Mouse (Mus musculus) embryonic facial prominence, embryonic 11.5 days (tissue): Measurements from ENCODE around the gene Angel1. TPM values are rescaled to one million over a fixed set of nuclear protein-coding genes. Genes with fewer than 3 reads are reported as not detected.
A peak's percentile ranks its signal among the peaks of the same experiment; 100 is the strongest.

ENCODE experiments used
- ATAC-seq: fragments of 200-750 bp; cut with Nextera tagmentation; replicated peaks from 2 replicates; pipeline ENCODE4 v1.8.0; 2017; ENCODE audit warnings: low read depth; ENCODE audit not compliant: insufficient number of reproducible peaks, low FRiP score, low TSS enrichment
- DNase-seq: peaks from one replicate; pipeline ENCODE4 v3.0.0-alpha.2; 2015; ENCODE audit warnings: low spot score
- H3K27ac ChIP-seq: fragments of 300-500 bp; sonication (generic); replicated peaks from 2 replicates; pipeline ENCODE4 v1.5.1; 2014; ENCODE audit warnings: mild to moderate bottlenecking, low read depth, low read length, control low read depth
- H3K27me3 ChIP-seq: fragments of 300-500 bp; sonication (generic); 2 replicates; pipeline ENCODE4 v1.6.1; 2014; ENCODE audit warnings: mild to moderate bottlenecking, low read length, moderate library complexity, mixed read lengths; ENCODE audit not compliant: control insufficient read depth, insufficient read depth
- H3K36me3 ChIP-seq: fragments of 300-500 bp; sonication (generic); replicated peaks from 2 replicates; pipeline ENCODE4 v1.6.1; 2014; ENCODE audit warnings: low read depth, mild to moderate bottlenecking, low read length, moderate library complexity, mixed read lengths; ENCODE audit not compliant: control insufficient read depth, insufficient read depth
- H3K4me1 ChIP-seq: fragments of 300-500 bp; sonication (generic); 2 replicates; pipeline ENCODE4 v1.6.1; 2014; ENCODE audit warnings: low read length, mixed read lengths; ENCODE audit not compliant: control insufficient read depth, insufficient read depth
- H3K4me2 ChIP-seq: fragments of 300-500 bp; sonication (generic); 2 replicates; pipeline ENCODE4 v1.6.1; 2014; ENCODE audit warnings: low read depth, mild to moderate bottlenecking, control low read depth, low read length, moderate library complexity
- H3K4me3 ChIP-seq: fragments of 300-500 bp; sonication (generic); 2 replicates; pipeline ENCODE4 v1.5.1; 2014; ENCODE audit warnings: low read depth, low read length, control low read depth
- H3K9ac ChIP-seq: fragments of 300-500 bp; sonication (generic); replicated peaks from 2 replicates; pipeline ENCODE4 v1.6.1; 2014; ENCODE audit warnings: mild to moderate bottlenecking, control low read depth, low read length
- H3K9me3 ChIP-seq: fragments of 300-500 bp; sonication (generic); replicated peaks from 2 replicates; pipeline ENCODE4 v1.6.1; 2016; ENCODE audit warnings: mild to moderate bottlenecking, low read length, inconsistent platforms, mixed read lengths; ENCODE audit not compliant: control insufficient read depth
- WGBS: fragments of 180-500 bp; shearing (Covaris S2); extraction: QIAGEN DNeasy Blood & Tissue Kit; methylation state at CpG from one replicate; pipeline ENCODE4 v1.1.7; 2014; 5-methylcytosine and 5-hydroxymethylcytosine counted together
- polyA plus RNA-seq: library from polyadenylated mRNA; unstranded; fragments of >200 nt; fragmentation: Nextera tagmentation; extraction: Ambion mirVana; gene quantifications from 2 replicates; pipeline ENCODE4 v1.2.1, GENCODE M21; 2014

Gene Angel1
- polyA plus RNA-seq, 1 experiment from 2014 or later: 10.9 TPM

DNA sequence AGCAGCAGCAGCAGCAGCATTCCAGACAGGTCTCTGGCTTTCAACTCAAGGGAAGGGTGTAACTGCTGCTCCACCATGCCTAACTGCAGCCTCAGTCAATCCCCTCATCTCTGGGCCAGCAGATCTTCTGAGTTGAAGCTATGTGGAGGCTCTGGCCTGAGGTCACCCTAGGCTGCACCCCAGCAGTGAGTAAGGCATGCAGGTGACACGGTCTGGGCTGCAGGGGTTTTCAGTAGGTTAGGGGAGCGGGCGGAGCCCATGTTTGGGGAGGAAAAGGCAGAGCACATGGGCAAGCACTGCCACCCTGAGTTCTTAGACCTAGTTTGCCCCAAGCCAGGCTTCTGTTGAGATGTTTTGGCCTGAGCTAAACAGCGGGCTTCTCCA, 25.3 kb downstream of the Angel1 start:
- Histone ChIP-seq H3K4me1 (peaks cover 2% of the 10 kb centered on the region), H3K4me3 (no peak overlapping the region), H3K27me3 (no peaks in the 10 kb centered on the region), H3K4me2 (no peak overlapping the region), H3K36me3 (no peaks in the 10 kb centered on the region), H3K9me3 (no peaks in the 10 kb centered on the region), H3K9ac (no peak overlapping the region), H3K27ac (peak overlapping the region; percentile 72; the same call in 1 of the 2 replicates)
- DNase-seq (no peak), ATAC-seq (no peak)
- WGBS: 58% methylated on average over 4 of the region's 4 CpGs

DNA sequence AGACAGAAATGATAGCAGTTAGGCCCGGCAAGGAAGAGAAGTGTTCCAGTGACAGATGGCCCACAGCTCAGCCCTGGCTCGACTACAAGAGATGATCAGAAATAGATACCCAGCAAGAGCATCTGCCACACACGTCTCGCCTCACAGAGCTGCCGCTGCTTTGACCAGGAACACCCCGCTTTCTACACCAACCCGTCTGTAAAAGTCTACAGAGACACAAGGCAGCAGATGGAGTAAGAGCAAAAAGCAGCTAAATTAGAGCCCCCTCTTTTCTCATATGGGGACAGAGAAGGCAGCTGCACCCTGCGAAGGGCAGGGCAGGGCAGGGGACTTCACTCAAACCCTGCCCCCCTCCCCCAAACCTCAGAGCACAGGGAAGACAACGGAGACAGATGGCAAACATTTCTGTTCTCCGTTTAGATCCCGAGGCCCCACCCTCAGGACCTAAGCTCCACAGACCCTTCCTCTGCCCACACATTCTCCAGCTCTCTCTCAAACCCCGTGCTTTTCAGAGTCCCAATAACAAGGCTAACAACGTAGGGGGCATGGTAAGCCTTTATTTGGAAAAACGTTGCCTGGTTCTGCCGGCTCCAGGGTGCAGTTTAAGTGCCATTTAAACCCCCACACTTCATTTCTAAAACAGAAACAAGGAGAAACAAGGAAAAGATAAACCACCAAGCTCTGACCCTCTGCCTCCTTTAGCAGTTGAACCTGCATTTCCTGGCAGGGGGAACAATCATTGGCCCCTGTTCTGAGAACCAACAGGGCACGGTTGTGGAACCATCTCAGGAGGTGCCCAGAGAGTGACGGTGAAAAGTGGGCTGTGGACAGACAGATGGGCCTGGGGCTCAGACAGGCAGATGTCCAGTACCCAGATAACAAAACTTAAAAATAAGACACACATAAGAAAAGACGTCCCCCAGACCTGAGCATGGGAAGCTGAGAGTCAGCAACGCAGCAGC, 26.0 kb downstream of the Angel1 start:
- Histone ChIP-seq H3K27ac (peak overlapping the region; percentile 72; the same call in 1 of the 2 replicates), H3K9me3 (no peaks in the 10 kb centered on the region), H3K4me1 (peaks cover 2% of the 10 kb centered on the region), H3K27me3 (no peaks in the 10 kb centered on the region), H3K4me2 (no peak overlapping the region), H3K36me3 (no peaks in the 10 kb centered on the region), H3K9ac (no peak overlapping the region; the same call in 1 of the 2 replicates), H3K4me3 (no peak overlapping the region)
- peak; percentile 9 for DNase-seq
- 35% methylated on average over 19 of the region's 19 CpGs for WGBS
- peak; percentile 32; the same call in 1 of the 2 replicates for ATAC-seq

DNA sequence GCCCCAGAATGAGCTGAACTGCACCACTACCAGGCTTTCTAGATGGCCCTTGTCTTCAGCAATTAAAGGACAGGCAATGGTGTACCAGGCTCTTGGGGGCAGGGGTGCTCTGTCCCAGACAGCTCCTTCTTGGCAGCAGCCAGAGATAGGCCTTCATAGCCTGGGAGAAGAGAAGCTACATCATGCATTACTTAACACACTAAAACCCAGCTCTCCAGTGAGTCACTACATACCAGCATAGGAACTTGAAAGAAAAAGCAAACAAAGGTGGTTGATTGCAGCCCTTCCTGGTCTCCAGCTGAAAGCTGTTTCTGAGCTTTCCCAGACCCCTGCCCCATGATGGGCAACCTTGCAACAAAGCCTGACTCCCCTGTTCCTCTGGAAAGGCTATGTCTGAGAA, 27.7 kb downstream of the Angel1 start:
- ATAC-seq (no peak), DNase-seq (no peak)
- H3K9ac ChIP-seq: no peak overlapping the region

DNA sequence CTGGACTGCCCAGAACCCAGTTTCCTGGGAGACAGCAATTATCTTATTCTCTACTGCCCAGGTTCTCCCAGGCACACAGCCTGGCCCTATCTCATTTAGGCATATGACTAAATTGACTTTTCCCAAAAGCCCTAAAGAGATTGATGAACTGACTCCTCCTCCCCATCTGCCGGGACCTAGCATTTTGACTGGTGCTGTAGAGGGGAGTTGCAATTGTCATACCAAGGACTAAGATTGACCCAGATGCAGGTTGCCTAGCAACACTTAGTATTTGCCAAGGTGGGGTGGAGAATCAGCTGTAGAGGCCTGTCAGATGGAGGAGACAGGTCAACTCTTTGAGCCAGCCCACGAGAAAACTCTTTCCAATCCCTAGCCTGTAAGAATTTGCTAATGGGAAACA, 28.3 kb downstream of the Angel1 start:
- DNase-seq: no peak
- no peak overlapping the region for H3K4me3 ChIP-seq
- no peaks in the 10 kb centered on the region for H3K27me3 ChIP-seq
- ATAC-seq: no peak
- 82% methylated on average over 2 of the region's 2 CpGs for WGBS
- no peaks in the 10 kb centered on the region for H3K9me3 ChIP-seq
- H3K9ac ChIP-seq: no peak overlapping the region
- H3K27ac ChIP-seq: no peak overlapping the region
- H3K4me2 ChIP-seq: no peak overlapping the region
- H3K36me3 ChIP-seq: no peaks in the 10 kb centered on the region; the same call in 1 of the 2 replicates
- peaks cover 2% of the 10 kb centered on the region for H3K4me1 ChIP-seq

More for the DNA sequence above, 27.7 kb downstream of the Angel1 start:
- peaks cover 2% of the 10 kb centered on the region for H3K4me1 ChIP-seq
- H3K36me3 ChIP-seq: no peaks in the 10 kb centered on the region; the same call in 1 of the 2 replicates
- H3K27me3 ChIP-seq: no peaks in the 10 kb centered on the region
- H3K9me3 ChIP-seq: no peaks in the 10 kb centered on the region
- no peak overlapping the region for H3K4me2 ChIP-seq
- H3K4me3 ChIP-seq: no peak overlapping the region
- H3K27ac ChIP-seq: no peak overlapping the region

DNA sequence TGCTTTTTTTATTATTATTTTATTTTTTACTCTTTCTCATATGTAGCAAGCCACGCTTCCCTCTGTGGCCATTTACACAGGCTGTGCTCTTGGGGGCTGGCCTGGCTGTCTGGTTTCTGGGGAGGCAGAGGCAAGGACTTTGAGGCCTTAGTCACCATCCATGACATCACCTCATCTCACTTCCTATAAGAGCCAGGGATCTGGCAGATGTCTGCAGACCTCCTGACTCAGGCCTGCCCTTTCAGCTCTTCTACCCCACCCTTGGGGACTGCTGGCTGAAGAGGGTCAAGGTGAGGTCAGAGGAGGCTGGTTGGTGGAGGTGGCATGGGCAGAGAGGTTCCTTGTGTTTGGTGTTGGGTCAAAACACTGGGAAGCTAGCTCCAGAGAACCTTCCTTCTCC, 31.8 kb downstream of the Angel1 start:
- no peaks in the 10 kb centered on the region for H3K4me1 ChIP-seq
- H3K27me3 ChIP-seq: no peaks in the 10 kb centered on the region
- no peak overlapping the region for H3K9ac ChIP-seq
- ATAC-seq (no peak), DNase-seq (no peak)
- no peak overlapping the region for H3K27ac ChIP-seq
- no peak overlapping the region for H3K4me2 ChIP-seq
- H3K4me3 ChIP-seq: no peak overlapping the region
- H3K9me3 ChIP-seq: no peaks in the 10 kb centered on the region
- H3K36me3 ChIP-seq: no peaks in the 10 kb centered on the region; the same call in 1 of the 2 replicates
- WGBS: 87% methylated on average over 1 of the region's 1 CpGs

DNA sequence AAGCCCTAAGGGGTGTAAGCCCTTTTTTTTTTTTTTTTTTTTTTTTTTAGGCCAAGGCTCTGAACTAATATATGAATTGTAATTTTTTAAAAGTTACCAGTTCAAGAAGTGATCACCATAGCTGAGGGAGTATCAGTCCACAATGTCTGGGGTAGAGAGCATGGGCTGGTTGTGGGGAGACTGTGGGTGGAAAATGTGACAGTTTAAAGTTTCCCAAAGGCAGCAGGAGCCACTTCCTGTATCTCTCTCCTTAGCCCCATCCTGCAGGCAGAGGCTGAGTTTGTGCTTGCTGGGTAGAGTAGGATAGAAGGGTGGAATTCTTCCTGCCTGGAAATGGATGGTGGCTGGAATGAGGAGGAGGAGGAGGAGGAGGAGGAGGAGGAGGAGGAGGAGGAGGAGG, 32.9 kb downstream of the Angel1 start:
- Histone ChIP-seq H3K4me2 (no peak overlapping the region), H3K4me1 (no peaks in the 10 kb centered on the region), H3K9me3 (no peaks in the 10 kb centered on the region), H3K27me3 (no peaks in the 10 kb centered on the region), H3K9ac (no peak overlapping the region), H3K4me3 (no peak overlapping the region), H3K27ac (no peak overlapping the region), H3K36me3 (no peaks in the 10 kb centered on the region; the same call in 1 of the 2 replicates)
- no peak for DNase-seq
- ATAC-seq: no peak

DNA sequence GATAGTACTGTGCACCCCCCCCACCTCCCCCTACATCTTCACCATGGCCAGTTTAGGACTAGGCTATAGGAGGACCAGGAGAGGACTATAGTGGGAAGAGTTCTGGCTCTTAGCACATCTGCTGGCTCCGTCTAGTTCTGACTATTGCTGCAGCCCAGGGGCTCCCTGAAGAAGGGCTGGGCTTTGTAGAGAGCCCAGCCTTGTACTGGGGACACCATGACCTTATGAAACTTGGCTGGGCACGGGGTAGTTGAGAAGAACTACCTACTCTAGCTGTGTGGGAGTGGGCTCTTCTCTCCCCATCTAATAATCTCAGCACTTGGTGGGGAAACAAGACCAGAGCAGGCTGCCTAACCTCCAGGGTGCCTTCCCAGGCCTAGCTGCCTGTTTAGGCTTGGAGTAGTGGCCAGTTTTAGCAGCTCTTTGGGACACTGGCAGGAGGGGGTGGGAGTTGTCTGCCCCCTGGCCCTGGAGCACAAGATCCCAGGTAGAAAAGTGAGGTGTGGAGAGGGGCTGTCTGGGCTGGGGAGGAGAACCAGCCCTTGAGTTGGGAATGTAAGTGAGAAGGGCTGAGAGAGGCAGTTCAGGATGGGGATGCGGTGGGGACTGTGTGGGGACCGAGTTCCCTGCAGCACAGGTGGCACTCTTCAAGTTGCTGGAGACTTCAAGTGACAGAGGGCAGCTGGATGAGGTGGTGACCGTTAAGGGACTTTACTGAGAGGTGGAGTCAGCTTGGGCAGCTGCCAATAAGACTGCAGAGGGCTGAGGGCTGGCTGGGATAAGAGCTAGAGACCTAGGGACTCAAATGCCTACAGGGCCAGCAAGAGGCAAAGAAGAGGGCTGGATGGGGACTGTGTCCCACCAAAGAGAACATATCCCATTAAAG, 33.5 kb downstream of the Angel1 start:
- Histone ChIP-seq H3K9me3 (no peaks in the 10 kb centered on the region), H3K4me3 (no peak overlapping the region), H3K9ac (no peak overlapping the region), H3K4me1 (no peaks in the 10 kb centered on the region), H3K4me2 (no peak overlapping the region), H3K27ac (no peak overlapping the region), H3K36me3 (no peaks in the 10 kb centered on the region; the same call in 1 of the 2 replicates), H3K27me3 (no peaks in the 10 kb centered on the region)
- DNase-seq (no peak), ATAC-seq (no peak)
- WGBS: 67% methylated on average over 5 of the region's 5 CpGs
